Mouse (Mus musculus): ENCODE data around the gene Nrip2.

DNA sequence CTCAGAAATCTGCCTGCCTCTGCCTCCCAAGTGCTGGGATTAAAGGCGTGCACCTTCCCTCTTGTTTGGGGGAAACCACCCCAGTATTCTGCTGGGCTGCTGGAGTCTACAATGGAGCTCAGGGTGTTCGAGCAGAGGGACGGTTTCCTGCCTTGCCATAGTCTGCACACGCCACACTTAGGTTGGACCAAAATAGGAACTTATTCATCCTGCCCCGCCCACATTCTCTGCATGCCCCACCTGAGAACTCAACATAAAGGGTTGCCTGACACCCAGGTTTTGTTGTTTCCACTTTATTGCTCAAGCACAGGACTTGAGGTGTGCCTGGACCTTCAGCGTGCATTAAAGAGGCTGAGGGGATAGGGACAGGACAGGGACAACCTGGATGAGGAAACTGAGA lies 30.7 kb downstream of the Nrip2 start:
- TF ChIP-seq CTCF (IDR thresholded peaks at IDR 0.05; ENCODE audit: low read depth) = no peak
- no peak for TF ChIP-seq EP300 (IDR thresholded peaks at IDR 0.05; ENCODE audit: low read depth)
